Mouse (Mus musculus): ENCODE measurements around the gene Gm3476.
"Not testable (repeated sequence)": the region's sequence is repeated elsewhere in the genome, so short reads cannot be mapped to it uniquely, and the experiment has no call there.

DNA sequence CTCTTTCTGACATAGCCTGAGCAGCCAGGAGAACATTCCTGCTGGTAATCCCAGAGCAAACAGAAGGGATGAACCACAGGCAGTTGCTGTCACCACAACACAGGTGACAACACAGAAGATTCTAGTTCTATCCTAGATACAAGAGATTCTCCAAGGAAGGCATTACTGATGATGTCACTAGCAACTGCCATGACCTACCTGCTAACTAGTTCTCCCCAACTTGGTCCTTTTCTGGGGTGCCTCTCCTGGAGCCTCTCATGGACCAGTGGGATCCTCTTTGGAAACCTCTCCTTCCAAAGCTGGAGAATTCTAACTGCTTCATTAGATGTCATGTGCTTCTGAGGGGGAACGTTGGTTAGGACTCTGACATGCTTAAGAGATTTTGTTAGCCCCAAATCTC lies at the start of gene Gm3476:
- not testable (repeated sequence) for TF ChIP-seq POLR2A, CTCF (IDR thresholded peaks at IDR 0.05; ENCODE audit: insufficient read depth, low read depth, low read length)
